ENCODE assay signal across 9 mouse cellular contexts in genomic region chr9:49483316-49483715, GRCm38 (mm10). TPM values are rescaled to one million over a fixed set of nuclear protein-coding genes. Genes with fewer than 3 reads are reported as not detected.
A peak's percentile ranks its signal among the peaks of the same experiment; 100 is the strongest.
DNase-seq lines count a peak whose midpoint lies in the region; ATAC-seq and TF ChIP-seq lines count a peak whose summit lies in the region.
"Had no signal": no experiment of that assay in that cellular context is flagged by ENCODE, and none has a peak within 500 bp of the region (broad histone marks: within the 10 kb centered on the region; RNA-seq: fewer than 3 reads in every experiment).

No protein-coding gene starts in this region.

- intact Hi-C loops in gastrocnemius, postnatal 14 days (cut with DNase I; ENCODE audit: low total_unique reads) = no loop called here
- intact Hi-C loops in gastrocnemius, adult 2 months (cut with DNase I) = no loop called here

- no peak for TF ChIP-seq CTCF in gastrocnemius, adult 2 months (IDR thresholded peaks at IDR 0.05)

- no peak overlapping the region for H3K27ac ChIP-seq in gastrocnemius, adult 2 months

- no peak overlapping the region for H3K4me3 ChIP-seq in gastrocnemius, adult 2 months

- DNase-seq in kidney, adult 11 months = peak; percentile 14
- DNase-seq in kidney, adult 18-20 months = no peak
- DNase-seq in ES-CJ7 (ENCODE audit: low read depth, low spot score) = peak; percentile 70
- DNase-seq in adrenal gland, postnatal 25 days = peak; percentile 35
- no peak for DNase-seq in gastrocnemius, postnatal 14 days
- DNase-seq in gastrocnemius, postnatal 4 days (ENCODE audit: low spot score in 2 of 2) = no peak
- DNase-seq in gastrocnemius, adult 2 months = no peak

- ATAC-seq in megakaryocyte-erythroid progenitor cell, adult 5-6 weeks (replicated peaks; ENCODE audit: low FRiP score, low TSS enrichment, poor library complexity, severe bottlenecking) = peak; percentile 74

RNA-seq across cellular contexts. Expression of gene Ttc12, which starts 2.7 kb away (rescaled TPM):
- 14.8 and 15.8 TPM in 2 replicates for total RNA-seq in adrenal gland, postnatal 25 days (2021)
- 0.52 and 1.4 TPM in 2 replicates for total RNA-seq in megakaryocyte-erythroid progenitor cell, adult 5-6 weeks (2014; fragmentation: Nextera tagmentation)
- total RNA-seq in megakaryocyte-erythroid progenitor cell, adult 5-6 weeks (2017) = 0.42 and 0.85 TPM in 2 replicates
- total RNA-seq in gastrocnemius, postnatal 14 days (2021) = 1 to 10 TPM in 1 of 2 experiments, under 1 TPM in 1; 0.86 to 1.2 TPM
- 1 to 10 TPM; 1.1 to 1.2 TPM for total RNA-seq in gastrocnemius, postnatal 4 days (2021)
- total RNA-seq in gastrocnemius, adult 2 months (2021) = under 1 TPM; 0.89 to 0.97 TPM

RNA-seq across cellular contexts. Expression of gene Ankk1, which starts 56.5 kb away (rescaled TPM):
- not detected in 2 replicates for total RNA-seq in adrenal gland, postnatal 25 days (2021)
- total RNA-seq in megakaryocyte-erythroid progenitor cell, adult 5-6 weeks (2014; fragmentation: Nextera tagmentation) = not detected in 2 replicates
- not detected in 2 replicates for total RNA-seq in megakaryocyte-erythroid progenitor cell, adult 5-6 weeks (2017)
- not detected for total RNA-seq in gastrocnemius, postnatal 14 days (2021)
- total RNA-seq in gastrocnemius, postnatal 4 days (2021) = not detected
- total RNA-seq in gastrocnemius, adult 2 months (2021) = not detected
- total RNA-seq: heart, postnatal 14 days had no signal

Comparison
In these comparisons a context has a peak if more than half of its experiments do, and no peak if none do; other contexts are left out.
1. DNase-seq: peak in kidney, adult 11 months (single experiment), ES-CJ7 (single experiment) and adrenal gland, postnatal 25 days (single experiment); none in kidney, adult 18-20 months (single experiment), gastrocnemius, postnatal 14 days (single experiment), gastrocnemius, postnatal 4 days (0 of 2) and gastrocnemius, adult 2 months (single experiment).